Mouse (Mus musculus) lung, postnatal 0 days (tissue): Measurements from ENCODE around the gene Gzmc. TPM values are rescaled to one million over a fixed set of nuclear protein-coding genes. Genes with fewer than 3 reads are reported as not detected.
"Not testable (repeated sequence)": the region's sequence is repeated elsewhere in the genome, so short reads cannot be mapped to it uniquely, and the experiment has no call there.

Experiments
- ATAC-seq: fragments of 200-750 bp; cut with Nextera tagmentation; 2 replicates; pipeline ENCODE4 v1.8.0; 2017; ENCODE audit warnings: moderate library complexity
- DNase-seq: peaks from one replicate; pipeline ENCODE4 v3.0.0-alpha.2; 2016; ENCODE audit warnings: low spot score
- H3K27ac ChIP-seq: fragments of 300-500 bp; sonication (generic); 2 replicates; pipeline ENCODE4 v1.5.1; 2014; ENCODE audit warnings: antibody characterized with exemption, mild to moderate bottlenecking, low read length, mixed read lengths
- H3K27me3 ChIP-seq: fragments of 300-500 bp; sonication (generic); replicated peaks from 2 replicates; pipeline ENCODE4 v1.6.1; 2014; ENCODE audit warnings: low read length, mixed read lengths; ENCODE audit not compliant: insufficient read depth
- H3K36me3 ChIP-seq: fragments of 300-500 bp; sonication (generic); 2 replicates; pipeline ENCODE4 v1.6.1; 2014; ENCODE audit warnings: low read length, mixed read lengths; ENCODE audit not compliant: insufficient read depth
- H3K4me1 ChIP-seq: fragments of 300-500 bp; sonication (generic); 2 replicates; pipeline ENCODE4 v1.6.1; 2014; ENCODE audit warnings: antibody characterized with exemption, low read depth, low read length, mixed read lengths; ENCODE audit not compliant: insufficient read depth
- H3K4me2 ChIP-seq: fragments of 300-500 bp; sonication (generic); replicated peaks from 2 replicates; pipeline ENCODE4 v1.6.1; 2014; ENCODE audit warnings: low read depth, mild to moderate bottlenecking, low read length, moderate library complexity, mixed read lengths
- H3K4me3 ChIP-seq: fragments of 300-500 bp; sonication (generic); 2 replicates; pipeline ENCODE4 v1.5.1; 2014; ENCODE audit warnings: low read depth, low read length
- H3K9ac ChIP-seq: fragments of 300-500 bp; sonication (generic); replicated peaks from 2 replicates; pipeline ENCODE4 v1.6.1; 2014; ENCODE audit warnings: low read depth, mild to moderate bottlenecking
- H3K9me3 ChIP-seq: fragments of 300-500 bp; sonication (generic); 2 replicates; pipeline ENCODE4 v1.6.1; 2016; ENCODE audit warnings: low read length, mixed read lengths
- CTCF ChIP-seq: IDR thresholded peaks from 2 replicates; pipeline ENCODE4 v1.5.1; 2016; ENCODE audit warnings: antibody characterized with exemption, mild to moderate bottlenecking
- EP300 ChIP-seq: IDR thresholded peaks from 2 replicates; pipeline ENCODE4 v1.6.1; 2016; ENCODE audit warnings: antibody characterized with exemption, mild to moderate bottlenecking, control low read depth
- WGBS: fragments of 180-500 bp; shearing (Covaris S2); extraction: QIAGEN DNeasy Blood & Tissue Kit; methylation state at CpG from one replicate; pipeline ENCODE4 v1.1.7; 2014; 5-methylcytosine and 5-hydroxymethylcytosine counted together
- polyA plus RNA-seq: library from polyadenylated mRNA; unstranded; fragments of >200 nt; fragmentation: Nextera tagmentation; extraction: Ambion mirVana; gene quantifications from 2 replicates; pipeline ENCODE4 v1.2.1, GENCODE M21; 2015

Gzmc gene
- polyA plus RNA-seq = not detected in 2 replicates

DNA sequence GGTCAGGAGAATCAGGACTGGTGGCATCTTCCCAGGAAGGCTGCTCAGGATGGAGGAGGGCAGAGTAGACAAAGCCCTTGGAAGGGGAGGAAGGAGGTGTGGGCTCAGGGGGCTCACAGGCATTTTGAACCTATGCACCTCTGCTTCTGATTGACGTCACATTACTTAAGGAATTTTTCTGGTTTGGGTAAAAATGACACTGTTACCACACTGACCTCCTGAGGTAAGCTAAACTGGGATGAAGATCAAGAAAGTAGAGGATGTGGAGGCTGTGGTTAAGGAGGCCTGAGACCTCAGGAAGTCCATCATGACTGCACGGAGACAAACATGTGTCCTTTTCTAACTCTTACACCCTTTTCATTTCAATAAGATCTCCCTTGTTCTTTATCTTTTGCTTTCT, at the start of gene Gzmc:
Gene Gzmc, minus strand, starts transcription at position 101 of the 400 bp plus-strand sequence.
- no peak for ATAC-seq
- no peaks in the 10 kb centered on the region for H3K4me1 ChIP-seq

GRCm38 (mm10) chr14:56283816-56284215, 49.4 kb upstream of the Gzmc start:
- H3K4me3 ChIP-seq = no peak overlapping the region
- DNase-seq (no peak), ATAC-seq (no peak)
- no peak overlapping the region for H3K27ac ChIP-seq
- H3K36me3 ChIP-seq = no peaks in the 10 kb centered on the region
- no peak for TF ChIP-seq CTCF
- no peak for TF ChIP-seq EP300
- H3K27me3 ChIP-seq = no peaks in the 10 kb centered on the region
- no peak overlapping the region for H3K4me2 ChIP-seq
- no peaks in the 10 kb centered on the region for H3K9me3 ChIP-seq
- WGBS = 78% methylated on average over 1 of the region's 1 CpGs
- H3K9ac ChIP-seq = no peak overlapping the region
- H3K4me1 ChIP-seq = no peaks in the 10 kb centered on the region

More for the DNA sequence above, at the start of gene Gzmc:
- TF ChIP-seq CTCF = no peak
- TF ChIP-seq EP300 = no peak
- Histone ChIP-seq H3K27ac (no peak within 1 kb of the TSS), H3K9me3 (no peaks in the 10 kb centered on the region), H3K36me3 (no peaks in the 10 kb centered on the region), H3K9ac (no peak within 1 kb of the TSS), H3K4me2 (no peak within 1 kb of the TSS), H3K4me3 (no peak within 1 kb of the TSS), H3K27me3 (no peaks in the 10 kb centered on the region)
- no peak for DNase-seq
- 75% methylated on average over 2 of the region's 2 CpGs for WGBS

DNA sequence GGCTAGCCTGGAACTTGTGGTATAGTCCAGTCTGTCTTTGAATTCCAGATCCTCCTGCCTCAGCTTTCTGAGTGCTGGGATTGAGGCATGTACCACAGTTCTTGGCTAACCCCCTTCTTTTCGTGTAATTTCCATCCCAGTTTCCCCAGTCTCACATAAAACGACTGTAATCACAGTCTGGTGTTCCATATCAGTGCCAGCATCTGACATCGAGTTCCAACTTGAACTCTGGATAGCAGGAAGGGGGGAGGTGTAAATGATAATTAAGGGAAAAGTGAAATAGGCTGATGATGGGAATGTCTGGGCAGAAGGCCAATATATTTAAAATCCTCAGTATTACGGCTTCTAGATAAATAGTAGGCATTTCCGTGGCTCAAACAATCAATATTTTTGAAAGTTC, 46.6 kb upstream of the Gzmc start:
- WGBS = 35% methylated on average over 5 of the region's 5 CpGs
- H3K4me3 ChIP-seq = no peak overlapping the region
- H3K4me2 ChIP-seq = no peak overlapping the region
- no peak for TF ChIP-seq EP300
- TF ChIP-seq CTCF = no peak
- no peaks in the 10 kb centered on the region for H3K9me3 ChIP-seq
- ATAC-seq = no peak
- no peaks in the 10 kb centered on the region for H3K4me1 ChIP-seq
- no peak overlapping the region for H3K9ac ChIP-seq
- DNase-seq = no peak
- no peaks in the 10 kb centered on the region for H3K36me3 ChIP-seq
- H3K27me3 ChIP-seq = no peaks in the 10 kb centered on the region
- no peak overlapping the region for H3K27ac ChIP-seq

GRCm38 (mm10) chr14:56278691-56279090, 44.2 kb upstream of the Gzmc start:
- not testable (repeated sequence) for ATAC-seq, H3K4me2 ChIP-seq, DNase-seq, H3K27me3 ChIP-seq, H3K9ac ChIP-seq, H3K36me3 ChIP-seq, H3K4me1 ChIP-seq, H3K9me3 ChIP-seq, H3K27ac ChIP-seq, H3K4me3 ChIP-seq
- 36% methylated on average over 7 of the region's 7 CpGs for WGBS

- H3K9ac ChIP-seq, ATAC-seq, DNase-seq, H3K4me3 ChIP-seq, H3K27me3 ChIP-seq, H3K4me1 ChIP-seq, H3K27ac ChIP-seq, H3K4me2 ChIP-seq, H3K9me3 ChIP-seq, H3K36me3 ChIP-seq: not testable (repeated sequence)
- 72% methylated on average over 7 of the region's 7 CpGs for WGBS
These were observed 41.6 kb upstream of the Gzmc start for GRCm38 (mm10) chr14:56276096-56276495.

GRCm38 (mm10) chr14:56266109-56266508, 31.7 kb upstream of the Gzmc start:
- TF ChIP-seq CTCF = no peak
- TF ChIP-seq EP300 = no peak
- Histone ChIP-seq H3K9ac (no peak overlapping the region), H3K27ac (no peak overlapping the region), H3K36me3 (no peaks in the 10 kb centered on the region), H3K9me3 (no peaks in the 10 kb centered on the region), H3K27me3 (no peaks in the 10 kb centered on the region), H3K4me1 (no peaks in the 10 kb centered on the region), H3K4me3 (no peak overlapping the region), H3K4me2 (no peak overlapping the region)
- DNase-seq = no peak
- 92% methylated on average over 1 of the region's 1 CpGs for WGBS
- ATAC-seq = no peak

DNA sequence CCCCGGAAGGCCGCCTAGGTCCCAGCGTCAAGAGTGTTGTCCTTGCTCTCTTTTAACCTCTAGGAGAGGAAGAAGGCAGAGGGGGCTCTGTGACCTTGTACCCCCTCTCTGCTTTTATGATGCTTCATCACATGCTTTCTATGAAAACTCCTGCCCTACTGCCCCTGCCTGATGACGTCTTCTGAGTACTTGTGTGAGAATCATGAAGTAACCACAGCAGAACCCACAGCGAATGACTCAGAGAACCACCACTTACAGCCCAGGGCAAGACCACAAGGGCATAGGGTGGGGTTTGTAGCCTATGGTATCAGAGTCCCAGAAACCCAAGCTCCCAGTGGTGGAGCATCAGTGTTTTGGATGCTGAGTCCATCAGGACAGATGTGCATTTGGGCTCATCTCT, 27.7 kb upstream of the Gzmc start, which contains the start of gene Gzmb:
Gene Gzmb, minus strand, starts transcription at position 108 of the 400 bp plus-strand sequence.
- H3K27me3 ChIP-seq = no peaks in the 10 kb centered on the region
- ATAC-seq (no peak), DNase-seq (no peak)
- no peak for TF ChIP-seq EP300
- 87% methylated on average over 5 of the region's 5 CpGs for WGBS
- H3K4me1 ChIP-seq = no peaks in the 10 kb centered on the region
- H3K4me2 ChIP-seq = no peak within 1 kb of the TSS
- no peak within 1 kb of the TSS for H3K4me3 ChIP-seq
- H3K36me3 ChIP-seq = no peaks in the 10 kb centered on the region
- no peak within 1 kb of the TSS for H3K27ac ChIP-seq
- no peaks in the 10 kb centered on the region for H3K9me3 ChIP-seq
- H3K9ac ChIP-seq = no peak within 1 kb of the TSS
